Mouse (Mus musculus) brain, embryonic 14.5 days (tissue): ENCODE results near the gene Tagln2.

Experiments
- CTCF ChIP-seq: fragments of 200-500 bp; IDR thresholded peaks from 2 replicates; pipeline ENCODE4 v1.5.1; 2012; ENCODE audit warnings: inconsistent platforms, mild to moderate bottlenecking, moderate library complexity, borderline replicate concordance; ENCODE audit not compliant: insufficient read depth, insufficient read length; ENCODE audit errors: extremely low read depth
- POLR2A ChIP-seq: fragments of 200-500 bp; IDR thresholded peaks from 2 replicates; pipeline ENCODE4 v1.6.1; 2012; ENCODE audit warnings: mild to moderate bottlenecking, inconsistent platforms, borderline replicate concordance; ENCODE audit not compliant: poor library complexity, insufficient read depth, insufficient read length, severe bottlenecking; ENCODE audit errors: extremely low read depth

DNA sequence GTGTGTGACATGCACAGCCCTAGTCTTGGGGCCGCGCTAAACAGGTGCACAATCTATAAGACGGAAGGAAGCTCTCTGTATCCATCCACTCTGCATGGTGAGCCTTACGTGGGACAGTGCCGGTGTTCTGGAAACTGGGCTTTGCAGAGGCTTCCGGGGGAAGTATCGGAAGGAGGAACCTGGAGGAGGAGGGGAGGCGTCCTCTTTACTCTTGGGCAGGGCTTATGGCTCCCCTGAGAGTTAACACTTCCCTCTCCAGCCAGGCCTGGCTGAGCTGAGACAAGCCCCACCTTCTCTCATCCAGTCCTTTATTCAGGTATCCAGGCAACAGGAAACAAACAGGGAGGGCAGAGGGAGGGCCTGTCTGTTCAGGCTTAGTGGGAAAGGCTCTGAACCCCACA lies 50.7 kb downstream of the Tagln2 start:
- TF ChIP-seq CTCF (no peak), POLR2A (no peak)
